12 mouse cellular contexts compared by ENCODE assay signal in the genomic region with DNA sequence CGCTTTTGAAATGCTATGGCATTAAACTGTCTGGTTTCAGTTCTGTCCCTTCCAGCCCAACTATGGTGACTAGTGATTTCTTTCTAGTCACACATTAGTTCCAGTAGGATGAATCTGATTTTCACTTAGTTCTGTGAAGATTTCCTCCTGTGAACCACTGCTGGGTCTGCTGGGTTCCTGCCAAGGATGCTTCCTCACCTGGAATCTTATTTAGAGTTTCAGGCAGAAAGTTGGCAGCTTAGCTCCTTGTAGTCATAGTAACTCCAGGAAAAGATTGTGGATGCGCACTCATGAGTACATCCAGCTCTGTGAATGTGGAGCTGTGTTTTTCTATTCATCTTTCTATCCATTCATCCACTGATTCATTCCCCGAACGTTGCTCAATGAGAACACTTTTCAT.
A peak's percentile ranks its signal among the peaks of the same experiment; 100 is the strongest.
DNase-seq lines count a peak whose midpoint lies in the region; ATAC-seq and TF ChIP-seq lines count a peak whose summit lies in the region.
"Had no signal": no experiment of that assay in that cellular context is flagged by ENCODE, and none has a peak within 500 bp of the region (broad histone marks: within the 10 kb centered on the region; RNA-seq: fewer than 3 reads in every experiment).

No protein-coding gene starts in this region.

- H3K27ac ChIP-seq in hindbrain, postnatal 0 days: no peak overlapping the region
- H3K27ac ChIP-seq in hindbrain, embryonic 12.5 days: no peak overlapping the region
- H3K27ac ChIP-seq: kidney, postnatal 0 days; liver, embryonic 12.5 days; stomach, embryonic 15.5 days had no signal

- WGBS in hindbrain, postnatal 0 days: 41% methylated on average over 4 of the region's 4 CpGs
- 78% methylated on average over 4 of the region's 4 CpGs for WGBS in hindbrain, embryonic 12.5 days

- H3K4me1 ChIP-seq in hindbrain, postnatal 0 days (ENCODE audit: insufficient read depth, low read length): no peaks in the 10 kb centered on the region
- no peaks in the 10 kb centered on the region for H3K4me1 ChIP-seq in hindbrain, embryonic 12.5 days
- H3K4me1 ChIP-seq: liver, embryonic 12.5 days; stomach, embryonic 15.5 days had no signal

- H3K36me3 ChIP-seq in hindbrain, postnatal 0 days (ENCODE audit: insufficient read depth, low read length): no peaks in the 10 kb centered on the region
- H3K36me3 ChIP-seq in hindbrain, embryonic 12.5 days: no peaks in the 10 kb centered on the region
- H3K36me3 ChIP-seq: liver, embryonic 12.5 days; stomach, embryonic 15.5 days had no signal

- no peak overlapping the region for H3K4me3 ChIP-seq in hindbrain, postnatal 0 days (ENCODE audit: low read length)
- no peak overlapping the region for H3K4me3 ChIP-seq in hindbrain, embryonic 12.5 days
- H3K4me3 ChIP-seq: liver, embryonic 12.5 days; stomach, embryonic 15.5 days had no signal

- no peak overlapping the region for H3K9ac ChIP-seq in hindbrain, postnatal 0 days (replicated peaks; ENCODE audit: low read length)
- H3K9ac ChIP-seq in hindbrain, embryonic 12.5 days: no peak overlapping the region
- H3K9ac ChIP-seq: liver, embryonic 12.5 days; stomach, embryonic 15.5 days had no signal

- H3K27me3 ChIP-seq in hindbrain, postnatal 0 days (ENCODE audit: insufficient read depth, low read length): no peaks in the 10 kb centered on the region
- no peaks in the 10 kb centered on the region for H3K27me3 ChIP-seq in hindbrain, embryonic 12.5 days
- H3K27me3 ChIP-seq: liver, embryonic 12.5 days; stomach, embryonic 15.5 days had no signal

- no peaks in the 10 kb centered on the region for H3K9me3 ChIP-seq in hindbrain, postnatal 0 days (ENCODE audit: low read length)
- no peaks in the 10 kb centered on the region for H3K9me3 ChIP-seq in hindbrain, embryonic 12.5 days (replicated peaks)
- H3K9me3 ChIP-seq: liver, embryonic 12.5 days; stomach, embryonic 15.5 days had no signal

- H3K4me2 ChIP-seq in hindbrain, postnatal 0 days (ENCODE audit: low read depth, low read length): no peak overlapping the region
- H3K4me2 ChIP-seq in hindbrain, embryonic 12.5 days (replicated peaks): no peak overlapping the region
- H3K4me2 ChIP-seq: liver, embryonic 12.5 days; stomach, embryonic 15.5 days had no signal

- peak; percentile 86 for ATAC-seq in hindbrain, postnatal 0 days
- ATAC-seq in hindbrain, embryonic 12.5 days (ENCODE audit: low FRiP score): no peak
- ATAC-seq: liver, embryonic 12.5 days; lung, postnatal 0 days had no signal

- TF ChIP-seq POLR2A in brain, embryonic 14.5 days (IDR thresholded peaks at IDR 0.05; ENCODE audit: borderline replicate concordance, extremely low read depth, insufficient read depth, insufficient read length, poor library complexity, severe bottlenecking): no peak

- DNase-seq in hindbrain, postnatal 0 days (ENCODE audit: low spot score): peak; percentile 83
- peak; percentile 73 for DNase-seq in brain, embryonic 14.5 days (ENCODE audit: low read depth)
- peak; percentile 28 to 61 for DNase-seq in frontal cortex, adult 2 months (ENCODE audit: extremely low spot score in 1 of 2, low spot score in 1 of 2)
- peak; percentile 70 to 71 for DNase-seq in right cerebral cortex, postnatal 10 days (ENCODE audit: low spot score in 2 of 2)
- DNase-seq in adrenal gland, adult 2 months: no peak
- DNase-seq in thymus, postnatal 25 days: no peak
- DNase-seq: adrenal gland, postnatal 10 days had no signal

- no peak for TF ChIP-seq CTCF in hindbrain, postnatal 0 days (IDR thresholded peaks at IDR 0.05; ENCODE audit: low read depth)
- TF ChIP-seq CTCF in brain, embryonic 14.5 days (IDR thresholded peaks at IDR 0.05; ENCODE audit: borderline replicate concordance, extremely low read depth, insufficient read depth, insufficient read length): no peak

Comparison
In these comparisons a context has a peak if more than half of its experiments do, and no peak if none do; other contexts are left out.
1. DNase-seq: peak in hindbrain, postnatal 0 days (single experiment), brain, embryonic 14.5 days (single experiment), frontal cortex, adult 2 months (2 of 2) and right cerebral cortex, postnatal 10 days (2 of 2); none in adrenal gland, adult 2 months (single experiment) and thymus, postnatal 25 days (single experiment).